Mouse (Mus musculus) urinary bladder, adult 18-20 months (tissue): Measurements from ENCODE around the gene Rgs9bp.
A peak's percentile ranks its signal among the peaks of the same experiment; 100 is the strongest.

Experiments
- DNase-seq, 2 experiments: peaks; one replicate each; pipeline ENCODE4 v3.0.0; 2022; ENCODE audit warnings: low spot score in 2 of 2, mixed read lengths in 2 of 2

The Rgs9bp gene

DNA sequence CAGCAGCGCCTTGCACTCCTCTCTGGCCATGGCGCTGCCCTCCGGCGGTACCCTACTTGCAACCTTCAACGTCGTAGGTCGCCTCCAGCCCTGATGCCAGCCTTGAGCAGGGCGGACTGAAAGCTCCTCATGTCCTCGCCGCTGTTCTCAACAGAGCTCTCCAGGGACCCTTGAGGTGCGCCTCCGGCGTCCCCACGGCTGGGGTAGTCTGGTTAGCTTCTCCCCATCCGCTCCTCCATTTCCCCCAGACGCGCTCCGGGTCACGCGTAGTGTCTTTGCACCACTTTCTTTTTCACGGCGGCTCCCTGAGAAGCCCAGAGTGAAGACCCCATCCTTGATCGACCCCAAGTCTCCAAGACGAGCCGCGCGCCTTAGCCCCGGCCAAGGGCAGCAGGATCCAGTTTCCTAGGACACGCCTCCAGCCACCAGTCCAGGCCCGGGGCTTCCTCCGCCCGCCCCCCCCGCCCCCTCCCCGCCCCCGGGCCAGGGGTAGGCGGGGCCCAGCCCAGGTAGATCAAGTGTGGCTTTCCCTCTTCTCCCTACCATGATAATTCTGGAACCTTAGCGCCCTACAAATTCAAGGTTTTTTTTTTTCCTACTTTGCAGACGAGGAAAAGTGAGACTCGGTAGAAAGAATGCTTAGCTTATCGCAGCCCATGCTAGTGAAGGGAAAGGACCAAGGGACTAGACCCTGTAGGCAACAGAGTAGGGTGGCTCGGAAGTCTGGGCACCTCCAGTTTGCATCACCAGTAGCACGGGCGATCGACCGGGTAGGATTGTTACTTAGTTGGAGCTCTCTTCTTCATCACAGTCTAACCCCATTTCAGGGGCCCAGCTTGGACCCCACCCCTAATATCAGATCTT, at the start of gene Rgs9bp:
Rgs9bp (minus strand) TSS at position 392 of the 864 bp plus-strand sequence.
- peak; percentile 27 to 60 for DNase-seq

DNA sequence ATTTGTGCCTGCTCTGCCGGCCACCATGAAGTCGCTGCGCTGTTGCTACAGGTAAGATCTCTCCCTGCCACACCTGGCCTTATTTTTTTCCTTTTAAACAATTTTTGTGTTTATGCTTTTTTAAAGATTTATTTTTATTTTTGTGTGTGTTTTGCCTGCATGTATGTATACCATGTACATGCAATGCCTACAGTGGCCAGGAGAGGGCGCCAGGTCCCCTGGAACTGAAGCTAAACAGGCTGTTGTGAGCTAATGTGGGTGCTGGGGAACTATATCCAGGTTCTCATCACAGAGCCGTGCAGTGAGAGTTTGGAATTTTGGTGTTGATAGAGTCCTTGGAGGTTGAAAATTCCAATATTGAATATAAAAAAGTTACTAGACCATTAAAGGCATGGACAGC, 43.1 kb upstream of the Rgs9bp start:
- no peak for DNase-seq

DNA sequence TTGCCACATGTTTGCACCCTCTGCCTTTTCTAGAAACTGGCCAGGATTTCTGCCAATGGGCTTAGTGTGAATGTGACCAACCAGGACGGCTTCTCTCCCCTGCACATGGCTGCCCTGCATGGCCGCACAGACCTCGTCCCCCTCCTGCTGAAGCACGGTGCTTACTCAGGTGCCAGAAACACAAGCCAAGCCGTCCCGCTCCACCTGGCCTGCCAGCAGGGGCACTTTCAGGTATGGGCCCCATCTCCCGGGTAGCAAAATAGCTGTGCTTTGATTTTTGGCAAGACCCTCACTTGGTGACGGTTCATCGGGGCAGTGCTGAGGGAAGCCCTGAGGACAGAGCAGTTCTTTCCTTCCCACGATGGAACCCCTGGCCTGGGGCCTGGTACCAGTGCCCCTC, 42.0 kb upstream of the Rgs9bp start:
- no peak for DNase-seq

DNA sequence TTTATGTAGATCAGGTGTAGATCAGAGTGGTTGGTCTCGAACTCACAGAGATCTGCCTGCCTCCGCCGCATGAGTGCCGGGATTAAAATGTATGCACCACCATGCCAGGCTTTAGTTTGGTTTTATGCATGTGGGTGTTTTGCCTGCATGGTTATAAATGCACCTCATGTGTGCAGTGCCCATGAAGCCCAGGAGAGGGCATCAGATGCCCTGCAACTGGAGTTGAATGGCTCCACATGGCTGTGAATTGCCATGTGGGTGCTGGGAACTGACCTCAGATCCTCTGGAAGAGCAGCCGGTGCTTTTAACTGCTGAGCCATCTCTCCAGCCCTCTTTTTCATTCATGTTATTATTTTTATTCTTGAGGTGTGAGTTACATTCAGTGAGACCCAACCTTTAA, 40.7 kb upstream of the Rgs9bp start:
- no peak for DNase-seq

DNA sequence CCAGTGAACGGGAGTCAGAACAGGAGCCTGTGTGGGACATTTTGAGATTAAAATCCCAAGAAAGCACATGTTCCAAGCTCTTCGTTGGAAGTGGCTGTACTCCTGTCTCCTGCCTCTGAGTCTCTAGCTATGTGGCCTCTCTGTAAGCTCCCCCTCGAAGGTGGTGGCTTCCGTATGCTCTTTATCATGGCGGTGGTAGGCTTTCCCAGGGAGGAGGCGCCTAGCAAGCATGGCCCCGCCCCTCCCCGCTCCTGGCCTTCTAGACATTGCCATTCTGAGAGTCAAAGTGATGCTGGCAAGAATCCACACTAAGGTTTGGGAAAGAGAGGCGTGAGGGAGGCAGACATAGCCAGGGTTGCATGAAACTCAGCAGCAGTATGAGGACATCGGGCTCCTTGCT, 37.2 kb upstream of the Rgs9bp start:
- no peak for DNase-seq

DNA sequence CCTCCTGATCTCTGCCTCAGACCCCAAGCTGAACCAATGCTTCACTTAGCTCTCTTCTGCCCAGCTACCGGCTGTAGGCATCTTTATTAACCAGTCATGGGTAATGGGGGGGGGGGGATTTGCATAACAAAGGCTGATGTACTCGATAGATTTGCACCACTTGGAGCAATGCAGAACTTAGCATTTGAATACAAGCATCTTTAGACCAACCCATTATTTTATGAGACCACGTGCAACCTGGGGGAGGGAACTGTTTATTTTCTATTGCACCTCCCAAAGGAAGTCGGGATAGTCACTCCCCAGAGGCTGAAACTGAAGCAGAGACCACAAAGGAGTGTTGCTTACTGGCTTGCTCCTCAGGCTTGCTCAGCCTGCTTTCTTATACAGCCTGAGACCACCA, 32.1 kb upstream of the Rgs9bp start:
- no peak for DNase-seq

DNA sequence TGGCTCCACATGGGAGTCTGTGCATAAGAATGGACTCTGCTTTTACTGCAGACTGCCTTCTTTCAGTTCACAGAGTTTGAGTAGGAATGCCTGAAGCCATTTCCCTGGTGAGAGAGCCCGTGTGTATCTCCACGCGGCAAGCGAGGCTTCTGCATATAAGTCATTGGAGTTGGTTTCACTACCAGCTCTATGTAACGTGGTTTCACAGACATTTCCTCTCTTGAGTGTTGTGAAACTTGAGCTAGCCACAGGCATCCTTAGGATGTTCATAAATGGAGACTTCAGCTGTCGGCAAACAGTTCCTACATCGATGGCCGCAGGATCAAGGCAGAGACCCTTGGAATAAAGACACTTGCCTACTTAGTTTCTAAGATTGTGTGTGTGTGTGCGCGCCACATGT, 23.9 kb upstream of the Rgs9bp start:
- DNase-seq: no peak

DNA sequence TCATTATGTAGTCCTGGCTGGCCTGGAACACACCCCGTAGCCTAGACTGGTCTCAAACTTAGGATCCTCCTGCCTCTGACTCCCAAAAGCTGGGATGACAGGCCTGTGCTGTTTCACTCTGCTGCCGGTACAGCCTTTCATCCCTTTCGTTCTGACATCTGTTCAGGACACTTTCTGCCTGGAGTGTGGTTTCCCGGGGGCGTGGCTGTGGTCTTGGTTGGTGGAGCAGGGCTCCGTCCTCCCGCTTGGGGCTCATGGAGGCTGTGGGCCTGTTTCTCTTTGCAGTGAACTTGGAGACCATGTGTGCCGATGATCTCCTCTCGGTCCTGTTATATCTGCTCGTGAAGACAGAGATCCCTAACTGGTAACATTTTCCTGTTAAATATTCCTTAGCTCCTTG, 21.4 kb upstream of the Rgs9bp start:
- no peak for DNase-seq

DNA sequence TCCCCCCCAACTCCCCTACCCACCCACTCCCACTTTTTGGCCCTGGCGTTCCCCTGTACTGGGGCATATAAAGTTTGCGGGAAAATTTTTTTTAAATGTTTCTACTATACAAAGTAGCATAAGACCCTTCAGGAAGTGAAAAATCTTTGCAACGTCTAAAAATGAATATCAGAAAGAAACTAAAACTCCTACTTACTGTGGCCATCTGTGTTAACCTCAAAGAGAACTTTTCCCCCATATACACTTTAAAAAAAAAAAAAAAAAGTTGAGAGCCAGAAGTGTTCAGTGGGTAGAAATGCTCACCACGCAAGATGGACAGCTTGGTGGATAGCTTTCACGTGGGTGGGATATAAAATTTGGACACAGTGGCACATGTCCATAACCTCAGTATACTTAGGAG, 17.4 kb upstream of the Rgs9bp start:
- DNase-seq: no peak

DNA sequence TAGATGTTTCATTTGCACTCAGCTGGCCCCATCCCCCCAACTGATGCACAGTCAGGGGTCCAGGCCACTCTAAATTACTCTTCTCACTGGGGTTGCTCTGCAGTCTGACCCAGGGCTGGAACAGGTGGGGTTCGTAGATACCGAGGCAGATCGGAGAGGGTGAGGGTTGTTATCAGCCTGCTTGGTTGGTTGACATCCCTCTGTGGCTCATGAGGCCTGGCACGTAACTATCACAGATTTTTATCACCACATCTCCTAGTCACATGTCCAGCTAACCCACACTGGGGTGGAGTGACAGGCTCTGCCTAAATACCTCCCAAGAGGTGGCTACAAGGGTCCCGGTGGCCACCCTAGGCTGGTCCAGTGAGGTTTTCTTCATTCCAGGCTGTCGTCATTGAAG, 15.7 kb upstream of the Rgs9bp start:
- DNase-seq: no peak

DNA sequence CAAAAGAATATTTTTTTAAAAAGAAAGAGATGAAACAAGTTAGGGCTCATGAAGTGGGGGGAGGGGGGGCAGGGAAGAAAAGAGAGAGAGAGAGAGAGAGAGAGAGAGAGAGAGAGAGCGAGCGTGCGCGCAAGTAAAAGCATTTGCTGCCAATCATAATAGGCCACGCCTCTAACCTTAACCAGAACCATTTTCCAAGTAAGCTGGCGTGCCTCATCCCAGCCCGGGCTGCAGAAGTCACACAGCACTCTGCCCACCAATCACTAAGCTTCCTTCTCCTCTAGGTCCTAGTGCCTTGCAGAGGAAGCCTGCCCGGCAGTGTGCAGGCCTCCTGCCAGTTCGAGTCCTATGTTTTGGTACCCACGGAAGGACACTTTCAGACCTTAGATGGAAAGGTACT, 14.6 kb upstream of the Rgs9bp start:
- DNase-seq: no peak

DNA sequence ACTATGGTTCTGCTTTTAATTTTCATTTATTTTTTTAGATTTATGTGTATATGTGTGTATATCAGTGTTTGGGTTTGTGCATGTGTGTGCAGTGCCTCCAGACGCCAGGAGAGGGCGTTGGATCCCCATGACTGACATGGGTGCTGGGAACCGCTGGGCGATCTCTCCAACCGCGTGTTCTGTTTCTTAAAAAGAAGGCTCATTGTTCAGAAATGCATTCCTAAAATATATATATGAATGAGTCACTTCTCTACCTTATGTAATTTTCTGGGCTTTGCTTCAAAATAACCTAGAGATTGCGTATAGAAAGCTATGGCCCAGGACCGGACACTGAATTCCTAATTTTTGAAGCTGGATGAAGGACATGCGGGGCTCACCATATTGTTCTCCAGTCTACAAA, 14.1 kb upstream of the Rgs9bp start:
- no peak for DNase-seq

DNA sequence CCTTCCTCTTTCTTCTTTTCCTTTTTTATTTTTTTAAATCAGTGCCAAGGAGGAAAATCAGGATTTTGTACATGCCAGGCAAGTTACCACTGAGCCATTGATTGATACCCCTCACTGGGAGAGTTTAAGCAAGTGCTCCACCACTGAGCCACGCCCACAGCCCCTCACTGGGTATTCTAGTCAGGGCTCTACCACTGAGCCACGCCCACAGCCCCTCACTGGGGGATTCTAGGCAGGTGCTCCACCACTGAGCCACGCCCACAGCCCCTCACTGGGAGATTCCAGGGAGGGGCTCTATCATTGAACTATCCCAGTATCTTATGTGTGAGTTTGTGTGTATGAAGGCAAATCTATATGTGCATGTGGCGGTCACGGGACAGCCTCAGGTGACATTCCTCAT, 8.9 kb upstream of the Rgs9bp start:
- no peak for DNase-seq

DNA sequence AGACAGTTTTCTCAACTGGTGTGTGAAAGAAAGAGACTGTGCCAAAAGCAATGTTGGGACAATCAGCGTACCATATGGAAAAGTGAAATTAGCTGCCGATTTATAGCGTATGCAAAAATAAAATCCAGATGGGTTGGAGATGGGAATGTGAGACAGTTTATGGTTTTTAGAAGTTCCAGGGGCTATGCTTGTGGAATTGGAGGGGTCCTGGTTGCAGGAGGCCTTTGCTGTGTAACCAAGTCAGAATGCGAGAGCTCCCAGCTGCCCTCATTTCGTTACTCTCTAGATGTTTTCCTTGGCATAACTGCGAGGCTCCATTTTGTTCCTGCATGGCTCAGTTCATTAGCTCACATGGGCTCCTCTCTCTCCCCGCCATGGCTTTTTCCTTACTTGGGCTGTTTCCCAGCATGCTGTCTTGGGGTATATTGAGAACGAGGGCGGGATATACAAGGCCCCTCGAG, 5.4 kb upstream of the Rgs9bp start:
- DNase-seq: no peak

DNA sequence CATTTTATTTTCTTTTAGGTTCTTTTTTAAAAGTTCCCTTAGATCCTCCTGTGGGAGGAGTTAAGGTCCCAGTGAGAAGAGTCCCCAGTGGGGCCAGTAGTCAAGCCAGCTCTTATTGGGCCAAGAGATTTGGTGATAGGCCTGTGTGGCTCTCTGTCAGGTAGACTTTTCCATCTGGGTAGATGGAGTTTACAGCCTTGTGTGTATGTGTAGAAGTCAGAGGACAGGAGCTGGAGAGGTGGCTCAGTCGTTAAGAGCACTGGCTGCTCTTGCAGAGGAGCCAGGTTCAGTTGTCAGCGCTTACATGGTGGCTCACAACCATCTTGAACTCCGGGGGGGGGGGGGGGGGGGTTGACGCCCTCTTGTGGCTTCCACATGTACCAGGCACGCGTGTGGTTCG, 4.1 kb upstream of the Rgs9bp start:
- DNase-seq: no peak

DNA sequence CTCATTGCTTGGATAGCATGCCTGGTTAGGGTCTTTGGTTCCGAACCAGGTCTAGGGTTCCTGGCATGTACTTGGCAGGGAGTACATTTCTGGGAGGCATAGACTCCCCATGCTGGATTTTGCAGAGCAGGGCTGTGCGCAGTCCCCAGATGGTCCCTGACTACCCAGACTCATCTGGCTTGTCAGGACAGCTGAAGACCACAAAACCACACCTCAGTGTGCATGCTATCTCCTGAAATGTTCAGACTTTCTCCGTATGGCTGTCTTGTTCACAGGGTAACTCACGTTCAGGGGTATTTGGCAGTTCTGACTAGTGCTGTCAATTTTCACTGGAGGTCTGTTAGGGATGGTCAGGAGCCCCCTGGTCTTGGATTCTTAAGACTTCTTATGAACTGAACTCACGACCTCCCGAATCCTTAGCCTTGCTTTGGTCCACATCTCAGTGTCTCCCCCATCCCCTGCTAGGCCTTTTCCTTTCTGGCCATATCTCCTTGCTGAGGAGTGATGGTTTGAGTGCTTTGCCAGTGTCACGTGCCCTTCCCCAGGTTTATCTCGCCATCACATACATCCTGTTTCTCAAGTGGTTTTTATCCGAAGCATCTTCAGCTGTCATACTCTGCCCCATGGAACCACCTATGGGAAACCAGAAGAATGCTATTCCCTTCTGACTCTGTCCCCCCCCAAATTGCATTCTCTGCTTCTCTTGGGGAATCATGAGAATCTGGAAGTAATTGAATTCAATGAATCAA, 3.5 kb upstream of the Rgs9bp start:
- DNase-seq: no peak

DNA sequence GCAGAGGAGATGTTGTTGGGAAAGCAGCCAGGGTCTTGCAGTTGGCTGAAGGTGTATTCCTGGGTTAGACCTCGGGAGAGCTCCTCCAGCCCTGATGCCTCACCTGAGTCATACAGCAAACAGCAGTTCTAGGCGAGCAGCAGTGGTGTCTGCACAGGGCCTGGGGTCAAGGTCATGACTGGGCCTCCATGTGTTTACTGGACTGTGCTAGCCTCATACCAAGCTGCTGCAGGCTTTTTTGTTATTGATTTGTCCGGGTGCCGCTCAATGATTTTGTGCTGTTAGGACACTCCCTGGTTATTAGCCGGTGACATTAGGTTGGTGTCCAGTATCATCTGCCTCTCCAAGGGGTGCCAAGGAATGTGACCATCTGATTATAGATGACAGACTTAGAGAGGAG, 2.3 kb upstream of the Rgs9bp start:
- DNase-seq: no peak

DNA sequence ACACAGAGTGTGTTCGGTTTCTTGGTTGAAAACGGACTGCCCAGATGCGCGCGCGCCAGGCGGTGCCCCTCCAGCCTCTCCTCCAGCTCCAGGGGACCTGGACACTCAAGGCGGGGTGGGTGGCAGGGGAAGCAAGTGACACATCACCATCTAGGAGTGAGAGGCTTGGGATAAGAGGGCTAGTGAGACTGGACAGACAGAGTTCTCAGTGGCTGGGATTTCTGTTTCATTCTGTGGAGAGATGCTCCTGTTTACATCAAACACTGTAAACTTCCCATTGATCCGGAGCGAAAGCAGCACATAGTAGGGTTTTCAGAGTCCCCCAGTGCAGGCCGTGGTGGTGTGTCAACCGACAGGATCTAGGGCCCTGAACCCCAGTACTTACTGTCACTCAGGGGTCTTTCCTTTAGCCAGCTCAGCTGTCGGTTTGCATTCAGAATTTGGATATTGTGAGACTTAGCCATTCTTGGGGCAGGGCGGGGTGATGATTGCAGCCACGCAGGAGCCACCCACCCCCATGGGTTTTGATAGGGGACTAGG, 1.6 kb upstream of the Rgs9bp start:
- DNase-seq: peak in 1 of 2 experiments; percentile 12

DNA sequence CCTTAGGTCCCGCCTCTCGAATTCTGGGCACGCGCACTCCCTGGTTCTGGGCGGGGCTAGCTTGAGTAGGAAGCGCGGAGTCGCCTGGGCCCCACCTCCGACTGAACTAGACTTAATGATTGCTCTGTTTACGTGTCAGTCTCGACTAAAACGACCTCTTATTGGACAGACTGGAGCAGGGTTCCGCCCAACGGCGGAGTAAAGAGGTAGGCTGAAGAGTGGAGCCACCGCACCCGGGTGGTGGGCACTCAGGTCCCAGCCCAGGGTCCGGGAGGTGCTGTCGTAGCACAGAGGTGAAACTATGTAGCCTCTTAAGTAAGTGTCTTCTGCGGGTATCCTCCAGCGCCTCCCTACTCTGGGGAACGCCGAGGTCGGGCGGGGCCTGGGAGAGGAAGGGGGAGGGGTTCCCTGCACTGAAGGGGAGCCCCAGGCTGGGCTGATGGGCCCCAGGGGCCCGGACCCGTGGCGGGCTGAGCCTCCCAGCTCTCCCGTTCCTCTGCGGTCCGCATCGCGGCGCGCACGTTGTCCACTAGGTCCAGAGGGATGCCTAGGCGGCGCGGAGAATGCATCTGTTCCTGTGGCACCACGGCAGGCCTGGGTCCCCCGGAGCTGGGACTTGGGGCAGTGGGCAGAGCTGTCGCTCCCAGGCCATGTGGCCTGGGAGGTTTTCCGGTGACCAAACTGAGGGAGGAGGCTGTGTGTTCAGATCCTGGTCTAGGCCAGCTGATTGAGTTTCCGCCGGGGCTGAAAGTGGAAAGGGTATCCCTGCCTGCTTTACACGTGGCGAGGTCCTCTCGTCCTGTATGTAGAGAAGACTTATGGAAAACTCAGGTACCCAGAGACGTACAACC, 898 bp upstream of the Rgs9bp start, which contains the start of gene Ankrd27:
Ankrd27 (plus strand) TSS at position 190 of the 851 bp plus-strand sequence.
- DNase-seq: peak; percentile 92 to 94

DNA sequence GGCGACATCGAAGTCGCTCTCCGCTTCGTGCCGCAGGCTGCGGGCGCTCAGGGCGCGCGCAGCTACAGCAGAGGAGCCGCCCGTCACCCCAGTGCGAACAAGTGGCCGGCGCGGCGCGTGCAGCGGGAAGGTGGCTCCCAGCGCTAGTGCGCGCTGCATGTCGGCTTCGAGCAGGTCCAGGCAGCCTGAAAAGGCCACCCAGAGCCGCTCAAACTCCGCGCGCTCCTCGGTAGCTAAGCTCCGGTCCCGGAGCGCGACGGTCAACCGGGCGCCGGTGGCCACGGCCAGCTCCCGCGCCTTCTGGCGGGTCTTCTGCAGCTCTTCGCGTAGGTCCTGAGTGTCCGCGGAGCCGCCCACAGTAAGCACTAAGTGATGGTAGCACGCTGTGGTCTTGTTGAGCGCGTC, 594 bp downstream of the Rgs9bp start:
- DNase-seq: no peak

DNA sequence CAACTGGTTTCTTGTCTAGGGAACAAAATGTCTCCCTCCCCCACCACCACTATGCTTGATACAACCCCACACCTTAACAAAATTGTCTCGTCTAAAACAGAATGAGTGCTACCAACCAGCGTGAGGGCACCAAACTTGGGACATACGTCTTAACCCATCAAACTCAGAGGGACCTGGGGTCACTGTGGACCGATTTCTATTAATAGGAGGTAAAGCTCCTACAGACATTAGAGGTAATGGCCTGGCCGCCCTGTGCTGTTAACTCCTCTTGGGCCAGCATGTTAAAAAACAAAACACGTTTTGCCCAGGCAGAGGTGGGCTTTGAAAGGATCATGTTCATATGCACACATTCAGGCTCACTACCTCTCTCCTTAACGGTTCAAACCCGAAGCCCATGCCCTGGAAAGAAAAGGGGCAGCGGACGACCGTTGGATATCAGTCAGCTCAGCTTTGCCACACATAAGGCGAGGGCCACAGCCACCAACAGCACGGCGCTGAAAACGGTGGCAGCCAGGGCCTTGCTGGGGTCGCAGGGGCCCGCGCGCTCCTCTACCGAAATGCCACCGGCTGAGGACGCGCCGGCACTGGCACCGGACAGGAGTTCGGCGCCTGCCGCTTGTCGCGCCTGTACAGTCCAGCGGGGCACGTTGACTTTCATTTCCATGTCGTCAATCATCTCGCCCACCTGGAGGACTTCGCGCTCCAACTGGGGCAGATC, 1.2 kb downstream of the Rgs9bp start:
- DNase-seq: no peak
